Mouse (Mus musculus) bone marrow macrophage, adult 2 months (primary cell): ENCODE data around the gene Unc13d.

Experiments
- CTCF ChIP-seq: IDR thresholded peaks from 2 replicates; pipeline ENCODE4 v1.5.1; 2012; ENCODE audit warnings: low read depth, mild to moderate bottlenecking, low read length, moderate library complexity
- POLR2A ChIP-seq: IDR thresholded peaks from 2 replicates; pipeline ENCODE4 v1.6.1; 2012; ENCODE audit warnings: mild to moderate bottlenecking, low read depth, low read length, borderline replicate concordance

DNA sequence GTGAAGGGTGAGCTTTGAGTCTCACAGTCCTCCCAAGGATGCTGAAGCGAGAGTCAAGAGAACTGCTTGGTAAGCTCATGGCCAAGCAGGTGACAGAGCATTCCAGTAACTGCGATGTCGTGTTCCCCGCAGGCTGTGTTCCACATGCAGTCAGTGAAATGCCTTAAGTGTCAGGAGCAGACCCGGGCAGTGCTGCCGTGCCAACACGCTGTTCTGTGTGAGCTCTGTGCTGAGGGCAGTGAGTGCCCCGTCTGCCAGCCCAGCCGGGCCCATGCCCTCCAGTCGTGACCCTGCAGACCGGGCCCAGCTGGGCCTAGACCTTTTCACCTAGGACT is 18.1 kb downstream of the Unc13d start:
- TF ChIP-seq CTCF, result no peak
- no peak for TF ChIP-seq POLR2A
